Mouse (Mus musculus): ENCODE results near the gene Lypd6b.

Gene Lypd6b

GRCm38 (mm10) chr2:49787376-49788050 is at the start of gene Lypd6b:
TSS of gene Lypd6b (plus strand) at chr2:49787688.
- ChIA-PET CTCF (interaction anchor here (0.7 to 1.5 kb wide), 6 partner anchors 23 to 54 kb away, joined by 3 read pairs; no protein-coding TSS in a partner anchor), POLR2A (interaction anchor here in 1 of 4 experiments (0.7 to 1.3 kb wide), 3 partner anchors 10 to 1176 kb away, joined by 3 to 4 read pairs (median 3); no protein-coding TSS in a partner anchor)

DNA sequence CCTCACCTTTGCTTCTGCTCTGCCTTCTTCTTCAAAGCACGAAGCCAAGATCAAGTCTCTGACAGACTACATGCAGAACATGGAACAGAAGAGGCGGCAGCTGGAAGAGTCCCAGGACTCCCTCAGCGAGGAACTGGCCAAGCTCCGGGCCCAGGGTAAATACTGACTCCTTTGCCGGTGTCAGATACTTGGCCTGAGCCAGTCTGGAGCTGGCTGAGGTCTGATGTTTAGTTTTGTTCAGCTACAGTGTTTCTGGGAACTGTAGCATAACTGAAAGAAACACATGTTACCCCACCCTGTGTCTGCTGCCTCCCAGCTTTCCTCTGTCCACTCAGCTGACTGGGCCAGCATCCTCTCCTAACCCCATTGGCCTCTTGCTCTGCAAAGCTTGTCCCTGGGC is 48.4 kb upstream of the Lypd6b start:
- ChIA-PET POLR2A (interaction anchor here in 1 of 4 experiments (0.8 kb wide), 1 partner anchor 16 kb away, joined by 3 read pairs; no protein-coding TSS in a partner anchor), CTCF (interaction anchor here in 1 of 4 experiments (0.5 to 1.2 kb wide), 2 partner anchors 144 to 292 kb away, joined by 3 read pairs; no protein-coding TSS in a partner anchor)

GRCm38 (mm10) chr2:49741026-49741425 is 46.5 kb upstream of the Lypd6b start:
- POLR2A ChIA-PET, result interaction anchor here in 1 of 4 experiments (1.0 kb wide), 1 partner anchor 9 kb away, joined by 3 read pairs; no protein-coding TSS in a partner anchor
- CTCF ChIA-PET, result interaction anchor here in 1 of 4 experiments (1.1 kb wide), 1 partner anchor 23 kb away, joined by 3 read pairs; no protein-coding TSS in a partner anchor

DNA sequence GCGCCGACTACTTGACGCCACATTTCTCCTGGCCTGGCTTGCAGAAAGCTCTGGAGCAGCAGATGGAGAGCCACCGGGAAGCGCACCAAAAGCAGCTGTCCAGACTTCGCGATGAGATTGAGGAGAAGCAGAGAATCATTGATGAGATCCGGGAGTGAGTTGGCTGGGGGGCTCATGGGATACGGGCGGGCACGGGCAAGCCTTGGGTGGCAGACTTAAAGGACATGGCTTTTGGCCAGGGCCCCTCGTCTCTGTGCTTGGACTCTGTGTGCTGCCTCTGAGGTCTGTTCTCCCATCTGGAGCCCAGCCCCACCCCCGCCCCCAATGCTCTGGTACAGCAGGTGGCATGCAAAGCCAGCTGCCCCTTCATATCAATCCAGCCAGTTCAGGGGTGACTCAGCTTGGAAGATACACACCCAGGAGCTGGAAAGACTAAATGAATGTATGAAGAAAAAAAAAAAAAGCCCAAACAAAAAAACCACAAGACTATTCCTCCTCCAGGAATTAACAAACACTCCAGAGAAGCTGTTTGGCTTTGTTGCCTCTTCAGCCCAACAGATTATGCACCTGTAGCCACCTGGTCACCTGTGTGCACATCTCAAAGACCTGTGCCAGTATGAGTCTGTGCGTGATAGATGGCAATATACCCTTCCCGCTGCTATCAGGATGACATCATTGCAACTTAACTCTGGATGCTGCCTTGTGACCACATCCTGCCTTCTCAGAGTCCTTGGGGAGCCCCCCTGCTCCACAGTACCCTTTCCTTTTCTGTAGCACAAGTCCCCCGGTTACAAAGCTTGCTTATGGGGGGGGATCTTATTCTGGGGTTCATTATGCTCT is 45.4 kb upstream of the Lypd6b start:
- POLR2A ChIA-PET, result interaction anchor here in 1 of 4 experiments (0.6 kb wide), 1 partner anchor 24 kb away, joined by 3 read pairs; no protein-coding TSS in a partner anchor
- CTCF ChIA-PET, result interaction anchor here in 1 of 4 experiments (0.7 kb wide), 1 partner anchor 542 kb away, joined by 3 read pairs; no protein-coding TSS in a partner anchor

- CTCF ChIA-PET, result interaction anchor here in 1 of 4 experiments (2.2 kb wide), 1 partner anchor 22 kb away, joined by 9 read pairs; no protein-coding TSS in a partner anchor
- POLR2A ChIA-PET, result interaction anchor here in 1 of 4 experiments (0.6 kb wide), 1 partner anchor 25 kb away, joined by 3 read pairs; no protein-coding TSS in a partner anchor
Observed at GRCm38 (mm10) chr2:49742919-49743318, 44.6 kb upstream of the Lypd6b start.

DNA sequence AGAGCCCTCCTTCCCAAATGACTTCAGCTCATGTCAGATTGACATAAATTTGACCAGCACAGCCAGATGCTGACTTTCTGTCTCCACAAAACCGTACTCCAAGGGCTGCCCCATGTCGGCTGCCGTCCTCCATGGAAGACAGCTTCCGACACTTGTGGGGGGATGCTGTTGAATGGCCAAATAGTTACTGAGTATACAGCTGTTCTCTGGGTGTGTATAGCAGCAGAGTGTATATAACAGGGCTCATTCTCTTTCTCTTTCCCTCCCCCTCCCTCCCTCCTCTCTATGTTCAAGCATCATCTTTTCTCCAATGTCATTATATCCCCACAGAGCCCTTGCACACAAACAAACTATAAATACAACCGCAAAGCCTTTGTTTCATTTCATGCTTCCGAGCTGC is 43.7 kb upstream of the Lypd6b start:
- CTCF ChIA-PET, result interaction anchor here in 3 of 4 experiments (0.7 to 2.2 kb wide), 4 partner anchors 9 to 100 kb away, joined by 3 to 9 read pairs (median 4); no protein-coding TSS in a partner anchor

DNA sequence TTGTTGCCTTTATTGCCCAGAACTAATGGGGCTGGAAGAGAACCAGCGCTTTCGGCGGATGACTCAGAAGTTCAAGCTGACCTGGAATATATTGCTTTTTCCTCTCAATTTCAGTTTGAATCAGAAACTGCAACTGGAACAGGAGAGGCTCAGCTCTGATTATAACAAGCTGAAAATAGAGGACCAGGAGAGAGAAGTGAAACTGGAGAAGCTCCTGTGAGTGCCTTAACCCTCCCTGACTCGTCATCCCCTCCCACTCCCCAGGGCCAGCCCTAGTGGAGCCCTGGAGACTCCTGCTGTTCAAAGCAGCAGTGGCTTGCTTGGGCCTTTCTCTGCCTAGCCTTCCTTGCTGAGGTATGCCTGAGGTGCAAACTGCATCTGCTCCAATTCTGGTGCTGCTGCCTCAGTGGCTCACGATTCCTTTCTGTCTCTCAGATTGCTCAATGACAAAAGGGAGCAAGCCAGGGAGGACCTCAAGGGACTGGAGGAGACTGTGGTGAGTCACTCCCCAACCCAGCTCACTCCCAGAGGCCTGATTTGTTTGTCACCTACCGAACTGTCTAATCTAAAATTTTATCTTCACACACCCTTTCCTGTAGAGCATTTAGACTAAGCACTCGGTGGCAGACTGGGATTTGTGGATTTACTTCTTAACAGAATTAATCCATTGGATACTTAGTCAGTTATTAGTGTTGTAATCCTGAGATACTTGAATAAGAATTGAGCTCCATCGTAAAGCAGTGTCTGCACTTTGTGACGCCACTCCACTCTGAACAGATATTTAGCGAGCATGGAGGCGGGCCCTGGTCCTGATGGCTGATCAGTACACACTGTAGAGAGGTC is 43.0 kb upstream of the Lypd6b start:
- ChIA-PET CTCF (interaction anchor here in 3 of 4 experiments (0.7 to 2.2 kb wide), 6 partner anchors 10 to 101 kb away, joined by 3 to 9 read pairs (median 4); no protein-coding TSS in a partner anchor), POLR2A (interaction anchor here in 2 of 4 experiments (0.6 to 0.7 kb wide), 2 partner anchors 293 to 795 kb away, joined by 3 read pairs; partner anchors contain the start of genes Epc2 (in 1 of the 2) and Mbd5 (in 1 of the 2))

More for the DNA sequence above, 43.7 kb upstream of the Lypd6b start:
- POLR2A ChIA-PET, result interaction anchor here in 2 of 4 experiments (0.6 kb wide), 2 partner anchors 227 to 293 kb away, joined by 3 read pairs; partner anchors contain the start of gene Epc2 (in 1 of the 2)

DNA sequence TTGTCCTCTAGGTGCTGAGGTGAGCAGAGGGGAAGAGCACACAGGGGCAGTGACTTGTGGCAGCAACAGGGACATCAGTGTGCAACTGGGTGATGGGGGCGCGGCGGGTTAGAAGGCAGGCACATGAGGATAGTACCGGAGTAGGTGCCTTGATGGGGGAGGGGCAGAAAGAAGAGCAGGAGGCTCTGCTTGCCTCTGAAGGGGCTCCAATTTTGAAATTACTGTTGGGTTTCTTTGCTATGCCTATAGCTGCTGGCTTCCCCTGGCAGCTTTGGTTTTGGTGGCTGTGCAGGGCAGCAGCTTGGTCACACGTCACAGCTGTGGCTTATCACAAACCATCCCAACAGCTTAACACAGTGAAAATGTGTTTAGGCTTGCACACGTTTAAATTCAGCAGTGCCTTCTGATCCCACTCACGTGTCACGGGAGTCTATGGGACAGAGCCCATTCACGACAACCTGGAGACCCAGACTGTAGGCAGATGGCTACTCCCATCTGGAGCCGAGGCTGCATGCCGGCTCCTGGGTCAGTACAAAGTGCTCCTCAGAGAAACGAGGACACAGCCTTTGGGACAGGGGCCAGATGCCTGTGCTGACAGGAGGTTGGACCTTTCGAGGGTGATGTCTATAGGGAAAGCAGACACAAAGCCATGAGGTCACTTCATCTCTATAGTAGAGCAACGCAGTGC is 42.2 kb upstream of the Lypd6b start:
- ChIA-PET CTCF (interaction anchor here in 2 of 4 experiments (1.2 to 2.2 kb wide), 4 partner anchors 11 to 19 kb away, joined by 4 to 9 read pairs (median 4); no protein-coding TSS in a partner anchor), POLR2A (no interaction called here)

- ChIA-PET CTCF (interaction anchor here in 2 of 4 experiments (1.2 to 1.5 kb wide), 2 partner anchors 13 to 17 kb away, joined by 3 to 5 read pairs; no protein-coding TSS in a partner anchor), POLR2A (interaction anchor here in 1 of 4 experiments (0.6 kb wide), 1 partner anchor 342 kb away, joined by 3 read pairs; no protein-coding TSS in a partner anchor)
Observed at GRCm38 (mm10) chr2:49746947-49747346, 40.5 kb upstream of the Lypd6b start.

DNA sequence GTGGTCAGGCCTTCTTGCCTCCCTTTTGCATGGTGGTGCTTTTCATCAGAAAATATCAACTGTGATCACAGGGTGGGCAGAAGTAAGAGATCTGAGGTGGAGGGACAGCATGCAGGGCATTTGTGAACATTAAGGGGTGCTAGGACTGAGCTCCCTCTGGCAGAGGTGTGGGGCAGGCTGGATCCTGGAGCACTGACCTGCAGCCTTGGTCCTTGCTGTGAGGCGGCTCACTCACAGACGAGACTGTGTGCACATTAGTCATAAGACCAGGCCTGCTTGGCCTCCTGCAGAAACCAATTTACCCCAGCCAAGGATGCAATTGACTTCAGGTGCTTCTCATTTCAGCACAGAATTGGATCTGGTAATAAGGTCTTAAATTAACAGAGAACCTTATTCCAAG is 39.8 kb upstream of the Lypd6b start:
- ChIA-PET CTCF (interaction anchor here in 2 of 4 experiments (0.5 to 1.5 kb wide), 4 partner anchors 13 to 139 kb away, joined by 4 to 7 read pairs (median 4); no protein-coding TSS in a partner anchor), POLR2A (no interaction called here)

DNA sequence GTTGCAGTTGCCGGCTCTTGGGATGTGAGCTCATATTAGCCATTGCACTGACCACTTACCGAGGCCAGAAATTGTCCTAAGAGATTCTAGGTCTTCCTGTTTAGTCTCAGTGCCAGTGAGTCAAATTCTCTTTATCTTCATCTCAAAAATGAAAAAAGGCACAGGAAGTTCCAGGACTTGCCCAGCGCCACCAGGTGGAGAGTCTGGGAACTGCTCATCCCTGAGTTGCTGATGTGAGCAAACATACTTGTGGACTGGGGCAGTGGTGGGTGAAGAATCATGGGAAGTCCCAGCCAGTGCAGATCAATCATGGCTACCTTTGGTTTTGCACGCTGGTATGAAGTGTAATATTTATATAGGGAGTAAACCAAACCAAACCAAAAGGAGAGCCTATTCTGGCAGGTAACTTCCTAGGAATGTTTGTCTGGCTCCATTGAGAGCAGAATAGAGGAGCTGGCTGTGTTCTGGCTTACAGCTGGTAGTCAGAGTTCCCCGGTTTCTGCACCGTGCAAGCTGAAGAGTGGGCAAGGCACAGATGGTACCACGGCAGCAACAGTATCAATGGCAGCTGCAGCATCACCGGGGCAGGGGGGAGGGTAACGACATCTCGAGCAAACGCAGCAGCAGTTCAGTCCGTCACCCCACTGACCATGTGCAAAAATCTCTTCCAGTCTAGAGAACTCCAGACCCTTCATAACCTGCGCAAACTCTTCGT is 38.7 kb upstream of the Lypd6b start:
- CTCF ChIA-PET, result interaction anchor here in 2 of 4 experiments (1.0 to 1.5 kb wide), 2 partner anchors 14 to 16 kb away, joined by 4 to 5 read pairs; no protein-coding TSS in a partner anchor

DNA sequence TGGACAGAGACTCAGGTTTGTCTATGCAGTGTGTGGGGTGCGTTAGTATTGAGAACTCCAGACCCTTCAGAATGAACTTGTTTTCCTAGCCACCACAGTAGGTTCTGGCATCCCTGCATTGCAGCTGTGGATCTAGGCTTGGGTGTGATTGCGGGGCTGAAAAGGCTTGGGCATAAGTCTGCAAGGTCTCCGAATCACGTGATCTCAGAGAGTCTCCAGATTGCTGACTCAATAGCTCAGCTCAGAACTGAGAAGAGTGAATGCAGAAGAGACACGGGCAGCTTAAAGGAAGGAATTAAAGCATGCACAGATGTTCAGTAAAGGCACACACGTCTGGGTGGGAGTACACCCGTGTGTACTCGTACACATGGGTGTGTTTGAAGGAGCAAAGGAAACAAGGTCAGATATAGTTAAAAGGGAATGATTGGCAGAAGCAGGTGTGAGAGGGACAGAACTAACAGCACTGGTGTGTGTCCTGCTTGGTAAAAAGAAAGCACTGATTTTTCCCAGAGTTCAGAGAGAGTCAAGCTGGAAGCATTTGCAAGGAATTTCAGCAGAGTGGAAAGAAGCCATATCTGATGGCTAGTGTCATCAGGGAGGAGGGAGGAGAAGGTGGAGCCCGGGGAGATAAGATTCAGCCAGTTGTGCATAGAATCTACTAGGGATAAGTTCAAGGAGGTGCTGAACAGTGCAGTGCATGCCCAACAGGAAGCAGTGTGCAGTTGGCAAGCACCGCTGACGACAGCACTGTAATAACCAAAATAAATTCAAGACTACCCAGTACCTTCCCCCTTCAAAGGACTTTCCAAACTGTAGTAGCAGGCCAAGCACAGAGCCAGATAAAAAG is 37.5 kb upstream of the Lypd6b start:
- POLR2A ChIA-PET, result no interaction called here

More for the DNA sequence above, 38.7 kb upstream of the Lypd6b start:
- POLR2A ChIA-PET, result no interaction called here

DNA sequence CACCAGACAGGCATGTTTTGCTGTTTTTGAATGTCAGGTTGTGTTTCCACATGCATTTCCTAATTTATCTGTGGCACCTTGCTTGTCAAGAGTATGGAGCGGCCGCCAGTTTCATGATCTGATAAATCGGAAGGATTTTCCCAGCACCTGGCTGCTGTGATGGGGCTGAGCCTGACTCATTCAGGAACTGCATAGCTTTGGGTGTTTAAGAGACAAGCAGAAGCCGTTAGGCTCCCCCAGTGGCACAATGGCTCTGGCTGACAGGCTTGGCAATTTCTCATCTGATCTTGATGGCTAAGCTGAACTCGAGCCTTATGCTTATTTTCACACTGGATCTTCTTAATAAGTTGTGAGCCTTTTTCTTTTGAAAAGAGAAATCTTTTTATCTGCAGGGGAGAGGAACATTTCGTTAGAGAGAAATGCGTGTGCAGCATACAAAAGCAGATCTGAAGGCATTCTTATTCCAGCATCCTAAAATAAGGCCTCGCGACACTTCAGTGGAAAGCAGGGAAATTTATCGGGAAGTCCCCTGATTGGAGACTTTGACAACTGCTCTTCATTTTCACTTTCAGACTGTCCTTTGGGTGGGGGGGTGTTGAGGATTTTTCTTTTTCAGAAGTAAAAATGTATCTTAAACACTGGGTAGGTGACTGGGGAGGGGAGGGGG is 35.8 kb upstream of the Lypd6b start:
- ChIA-PET POLR2A (no interaction called here), CTCF (interaction anchor here in 3 of 4 experiments (0.5 to 1.9 kb wide), 4 partner anchors 13 to 459 kb away, joined by 3 to 4 read pairs (median 3); no protein-coding TSS in a partner anchor)

More for the DNA sequence above, 37.5 kb upstream of the Lypd6b start:
- CTCF ChIA-PET, result interaction anchor here in 1 of 4 experiments (0.5 kb wide), 1 partner anchor 436 kb away, joined by 3 read pairs; no protein-coding TSS in a partner anchor

DNA sequence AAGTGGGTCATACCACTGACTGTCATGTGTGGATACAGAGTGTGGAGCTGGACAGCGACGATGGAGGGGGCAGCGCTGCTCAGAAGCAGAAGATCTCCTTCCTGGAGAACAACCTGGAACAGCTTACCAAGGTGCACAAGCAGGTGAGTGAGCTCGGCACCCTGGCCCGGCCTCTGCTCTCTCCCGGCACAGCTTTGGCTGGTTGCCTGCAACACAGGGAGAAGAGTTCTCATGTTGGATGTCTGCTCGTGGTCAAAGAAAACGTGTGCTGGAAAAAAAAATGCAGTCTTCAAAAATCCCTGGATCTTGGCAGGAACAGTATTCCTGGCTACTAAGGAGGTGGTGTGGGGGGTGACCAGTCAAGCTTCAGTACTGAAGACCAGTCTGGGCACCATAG is 35.3 kb upstream of the Lypd6b start:
- CTCF ChIA-PET, result interaction anchor here in 2 of 4 experiments (0.6 to 1.9 kb wide), 3 partner anchors 12 to 459 kb away, joined by 3 to 4 read pairs (median 3); no protein-coding TSS in a partner anchor
- POLR2A ChIA-PET, result no interaction called here

DNA sequence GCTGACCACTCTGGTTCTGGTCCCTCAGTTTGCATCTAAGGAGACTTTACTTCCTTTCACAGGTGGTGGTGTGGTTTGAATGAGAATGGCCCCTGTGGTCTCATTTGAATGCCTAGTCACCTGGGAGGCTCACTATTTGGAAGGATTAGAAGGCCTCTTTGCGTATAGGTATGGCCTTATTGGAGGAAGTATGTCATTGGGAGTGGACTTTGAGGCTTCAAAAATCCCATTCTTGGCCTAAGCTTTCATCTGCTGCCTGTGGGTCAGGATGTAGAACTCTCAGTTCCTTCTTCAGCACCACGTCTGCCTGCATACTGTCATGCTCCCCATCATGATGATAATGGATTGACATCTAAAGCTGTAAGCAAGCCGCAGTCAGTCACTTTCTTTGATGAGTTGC is 34.4 kb upstream of the Lypd6b start:
- POLR2A ChIA-PET, result no interaction called here
- CTCF ChIA-PET, result no interaction called here

Measured in embryonic stem cell, embryonic (primary cell).